Mouse (Mus musculus) left cerebral cortex, postnatal 14 days (tissue): ENCODE measurements around the gene Tnfrsf1b. TPM values are rescaled to one million over a fixed set of nuclear protein-coding genes. Genes with fewer than 3 reads are reported as not detected.

Source experiments
- DNase-seq, 2 experiments: peaks; one replicate each; pipeline ENCODE4 v3.0.0; 2021 to 2022; ENCODE audit warnings: low spot score in 2 of 2, mixed read lengths in 1 of 2
- intact Hi-C: fragments of 180-260 bp; cut with DNase I; formaldehyde crosslinking; loops from one replicate; pipeline ENCODE4 v1.15.1; 2025
- total RNA-seq, 2 experiments: library from RNA; stranded (reverse); gene quantifications; 2 replicates each; pipeline ENCODE4 v1.2.3; 2021

The Tnfrsf1b gene
- total RNA-seq, 2 experiments from 2014 or later: 2.8 to 3.1 TPM

- DNase-seq: no peak
- intact Hi-C loops: no loop called here
Observed at GRCm38 (mm10) chr4:145263583-145263982, 16.9 kb upstream of the Tnfrsf1b start.

DNA sequence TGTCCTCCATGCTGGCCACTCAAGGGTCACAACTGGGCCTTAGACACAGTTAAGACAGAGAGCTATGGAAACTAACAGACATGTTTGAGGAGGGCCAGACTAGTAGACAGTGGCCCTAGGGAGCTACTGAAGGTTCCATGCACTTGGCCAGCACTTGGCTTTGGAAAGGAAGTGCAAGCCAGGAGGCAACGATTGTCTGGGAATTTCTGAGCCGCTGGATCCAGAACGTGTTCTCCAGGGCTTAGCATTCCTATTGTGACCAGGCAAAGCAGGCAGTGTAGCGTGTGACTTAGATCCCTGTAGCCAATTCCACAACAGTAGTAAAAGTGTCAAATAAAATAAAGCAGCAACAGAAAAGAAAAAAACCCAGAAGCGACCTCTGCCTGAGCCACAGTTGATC is 14.1 kb upstream of the Tnfrsf1b start:
- intact Hi-C loops: no loop called here
- DNase-seq: no peak

DNA sequence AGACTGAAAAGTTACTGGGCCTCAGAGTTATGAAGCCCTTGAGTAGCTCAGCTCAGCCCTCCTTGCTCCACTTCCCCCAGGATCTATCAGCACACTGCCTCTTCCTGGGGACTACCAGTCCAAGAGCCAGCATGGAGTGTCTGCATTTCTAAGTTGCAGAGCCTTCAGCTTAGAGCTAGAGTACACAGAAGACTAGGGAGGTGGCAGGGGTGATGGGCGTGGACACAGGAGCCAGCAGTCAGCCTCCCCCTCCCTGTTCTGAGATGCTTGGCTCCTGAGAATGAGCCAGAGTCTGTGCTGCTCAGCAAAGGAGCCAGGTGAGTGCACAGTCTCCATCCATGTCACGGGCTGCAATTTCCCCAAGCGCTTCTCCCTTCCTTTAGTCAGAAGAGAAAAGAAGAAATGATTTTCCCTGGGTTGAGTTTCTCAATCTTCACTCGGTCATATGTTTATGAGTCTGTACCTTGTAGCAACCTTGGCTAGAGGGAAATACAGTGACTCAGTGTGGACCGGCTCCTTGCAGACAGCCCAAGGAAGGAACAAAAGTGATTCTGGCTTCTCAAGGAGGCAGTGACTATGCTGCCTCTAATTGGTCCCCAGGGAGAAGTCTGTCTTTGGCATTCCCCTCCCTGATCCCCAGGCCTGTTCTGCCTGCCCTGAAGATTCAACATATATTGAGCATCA is 11.2 kb upstream of the Tnfrsf1b start:
- intact Hi-C loops: no loop called here
- no peak for DNase-seq

- intact Hi-C loops: no loop called here
- no peak for DNase-seq
Observed at GRCm38 (mm10) chr4:145256144-145256543, 9.5 kb upstream of the Tnfrsf1b start.

DNA sequence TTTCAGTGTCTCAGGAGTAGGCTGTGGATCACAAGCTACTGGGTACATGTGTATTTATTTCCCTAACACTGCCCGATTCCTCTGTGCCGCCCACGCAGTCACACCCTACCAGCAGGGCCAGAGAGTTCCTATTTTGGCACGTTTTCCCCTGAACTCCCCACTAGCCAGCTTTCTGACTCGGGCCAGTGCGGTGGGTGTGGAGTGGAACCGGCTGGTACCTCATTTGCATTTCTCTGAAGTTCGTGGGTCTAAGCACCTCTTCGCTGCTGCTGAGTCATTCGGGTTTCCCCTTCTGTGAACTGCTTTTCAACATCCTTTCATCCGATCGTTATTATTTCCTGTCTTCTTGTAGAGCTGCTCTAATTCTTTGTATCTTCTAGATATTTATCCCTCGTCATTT is 7.7 kb upstream of the Tnfrsf1b start:
- intact Hi-C loops: no loop called here
- DNase-seq: no peak

DNA sequence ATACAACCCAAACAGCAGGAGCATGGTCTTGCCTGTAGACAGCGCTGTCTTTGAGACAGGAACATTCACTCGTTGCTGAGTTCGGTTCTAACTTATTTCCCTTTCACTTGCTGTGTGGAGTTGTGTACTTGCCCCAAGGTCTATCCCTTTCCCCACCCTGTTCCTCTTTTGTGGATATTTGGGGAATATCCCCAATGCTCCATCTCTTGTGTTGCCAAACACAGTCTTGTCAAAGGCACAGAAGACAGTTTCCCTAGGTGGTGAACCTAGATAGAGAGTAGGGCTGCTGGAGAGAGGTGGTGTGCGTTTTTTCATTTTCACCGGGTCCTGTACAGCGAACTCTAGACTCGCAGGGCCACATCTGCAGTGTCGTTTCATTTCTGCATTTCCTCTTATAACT is 5.9 kb upstream of the Tnfrsf1b start:
- intact Hi-C loops: no loop called here
- no peak for DNase-seq

DNA sequence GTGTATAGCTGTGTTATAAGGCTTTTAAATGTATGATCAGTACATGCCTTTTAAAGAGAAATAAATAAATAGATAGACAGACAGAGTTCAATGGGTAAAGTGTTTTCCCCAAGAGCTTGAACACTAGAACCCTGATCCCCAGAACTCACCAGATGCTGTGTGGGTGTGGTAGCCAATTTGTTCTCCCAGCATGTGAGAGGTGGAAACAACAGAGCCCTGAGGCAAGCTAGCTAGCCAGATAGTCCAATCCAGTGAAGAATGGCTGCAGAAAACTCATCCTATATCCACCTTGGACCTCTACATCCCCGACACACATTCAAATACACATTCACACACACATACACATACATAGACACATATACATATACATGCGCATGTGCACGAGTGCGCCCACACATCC is 4.9 kb upstream of the Tnfrsf1b start:
- no peak for DNase-seq
- intact Hi-C loops: no loop called here

GRCm38 (mm10) chr4:145250002-145250401 is 3.3 kb upstream of the Tnfrsf1b start:
- DNase-seq: no peak

GRCm38 (mm10) chr4:145247556-145247955 is 886 bp upstream of the Tnfrsf1b start:
- intact Hi-C loops: no loop called here
- DNase-seq: no peak

More at GRCm38 (mm10) chr4:145250002-145250401, 3.3 kb upstream of the Tnfrsf1b start:
- intact Hi-C loops: no loop called here

GRCm38 (mm10) chr4:145245581-145245980 is 1.1 kb downstream of the Tnfrsf1b start:
- no peak for DNase-seq
- intact Hi-C loops: no loop called here

- no peak for DNase-seq
- intact Hi-C loops: no loop called here
Observed at GRCm38 (mm10) chr4:145244676-145245075, 2.0 kb downstream of the Tnfrsf1b start.

- DNase-seq: no peak
- intact Hi-C loops: no loop called here
Observed at GRCm38 (mm10) chr4:145242719-145243350, 3.8 kb downstream of the Tnfrsf1b start.

GRCm38 (mm10) chr4:145240723-145241231 is 5.9 kb downstream of the Tnfrsf1b start:
- peak in 1 of 2 experiments; percentile 28 for DNase-seq
- intact Hi-C loops: no loop called here

DNA sequence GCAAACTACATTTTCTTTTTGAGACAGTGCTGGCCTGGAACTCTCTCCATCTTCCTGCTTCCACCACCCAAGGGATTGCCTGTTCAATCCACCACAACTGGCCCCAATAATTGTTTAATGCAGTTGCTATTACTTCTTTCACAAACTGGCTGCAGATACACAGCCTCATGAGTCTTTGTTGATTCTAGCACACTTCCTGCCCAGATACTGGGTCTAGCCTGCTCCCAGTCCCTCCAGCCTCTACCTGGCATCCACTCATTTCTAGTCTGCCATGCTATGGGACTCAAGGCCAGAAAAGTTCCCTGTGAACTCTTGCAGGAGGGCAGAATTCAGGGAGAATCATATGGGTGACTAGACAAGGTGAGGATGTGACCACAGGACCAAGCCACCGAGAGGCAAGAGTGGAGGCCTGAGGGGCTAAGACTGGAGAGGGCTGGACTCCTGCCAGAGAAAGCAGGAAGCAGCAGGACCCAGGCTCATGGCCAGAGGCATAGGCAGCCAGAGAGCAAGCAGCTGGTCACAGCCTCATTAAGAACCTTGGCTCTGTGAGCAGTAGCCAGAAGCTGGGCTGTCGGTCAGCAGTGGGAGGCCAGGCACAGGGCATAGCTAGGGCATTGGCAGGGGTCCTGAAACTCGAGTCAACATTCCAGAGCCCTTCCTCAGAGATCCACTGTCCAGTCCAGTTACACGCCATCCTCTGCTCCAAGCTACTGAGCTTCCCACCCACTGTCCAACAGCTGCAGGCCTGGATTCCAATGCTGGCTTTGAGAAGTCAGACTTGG is 7.4 kb downstream of the Tnfrsf1b start:
- DNase-seq: peak; percentile 55 to 58
- intact Hi-C loops: no loop called here

GRCm38 (mm10) chr4:145236027-145236426 is 10.6 kb downstream of the Tnfrsf1b start:
- intact Hi-C loops: no loop called here
- no peak for DNase-seq

DNA sequence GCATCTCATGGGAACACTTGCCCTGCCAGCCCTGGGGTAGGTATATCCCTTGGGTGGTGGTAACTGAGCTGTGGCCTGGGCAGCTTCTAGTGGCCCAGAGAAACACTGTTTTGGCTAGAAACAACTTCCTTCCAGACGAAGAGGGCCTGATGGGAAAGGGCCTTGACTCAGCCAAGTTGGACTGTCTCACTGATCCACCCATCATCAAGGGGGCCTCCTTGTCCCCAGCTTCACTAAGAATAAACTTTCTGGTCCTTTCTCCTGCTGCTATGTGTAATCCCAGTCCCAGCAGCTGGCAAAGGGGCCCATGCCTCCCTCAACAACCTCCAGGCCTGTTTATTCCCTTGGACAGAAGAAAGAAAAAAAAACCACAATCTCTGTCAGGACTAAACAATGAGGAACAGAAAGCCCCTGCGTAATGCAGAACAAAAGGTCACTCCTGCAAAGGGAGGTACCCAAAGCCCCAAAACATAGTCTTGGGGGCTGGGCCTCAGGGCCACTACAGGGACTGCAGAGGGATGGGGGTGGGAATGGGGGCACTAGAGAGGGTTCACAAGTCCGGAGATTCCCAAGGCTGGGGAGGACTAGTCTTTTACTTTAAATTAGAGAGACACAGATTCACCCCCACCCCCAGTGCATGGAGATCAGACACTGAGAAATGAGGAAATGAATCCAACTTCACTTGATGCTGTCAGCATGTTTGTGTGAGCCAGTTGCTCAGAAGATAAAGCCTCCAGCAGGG is 13.0 kb downstream of the Tnfrsf1b start:
- DNase-seq: no peak
- intact Hi-C loops: no loop called here

DNA sequence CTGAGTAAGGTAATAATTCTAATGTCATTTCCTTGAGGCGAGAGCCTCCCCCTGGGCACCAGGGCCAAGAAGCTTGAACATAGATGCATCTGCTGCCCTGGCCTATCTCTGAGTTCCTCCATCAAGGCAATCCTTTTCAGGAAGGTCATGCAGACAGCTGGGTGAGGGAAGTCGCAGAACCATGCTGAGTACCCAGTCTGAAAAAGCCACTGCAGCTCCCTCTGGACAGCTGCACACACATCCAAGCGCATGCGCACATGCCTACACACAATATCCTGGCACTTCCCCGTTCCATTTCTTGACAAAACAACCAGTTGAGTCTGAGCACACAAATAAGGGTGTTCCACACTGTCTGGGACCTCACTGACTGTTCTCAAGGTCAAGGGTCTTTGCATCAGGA is 14.9 kb downstream of the Tnfrsf1b start:
- DNase-seq: no peak
- intact Hi-C loops: no loop called here

DNA sequence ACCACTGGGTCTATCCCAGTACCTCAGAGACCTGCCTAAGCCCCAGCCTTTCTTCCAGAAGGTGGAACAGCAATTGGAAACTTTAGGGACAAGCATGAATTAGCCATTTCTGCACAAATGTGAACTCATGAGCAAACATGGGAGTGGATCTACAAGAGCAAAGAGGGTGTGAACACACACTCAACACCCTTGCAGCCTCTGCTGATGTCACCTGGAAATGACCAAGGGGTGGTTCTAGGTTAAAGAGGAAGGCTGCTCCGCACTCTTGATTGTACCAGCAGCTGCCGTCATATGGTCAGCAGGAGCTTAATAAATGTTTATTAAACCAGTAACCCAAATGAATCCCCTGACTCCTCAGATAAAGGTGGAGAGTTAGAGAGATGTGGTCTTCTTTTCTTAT is 16.0 kb downstream of the Tnfrsf1b start:
- DNase-seq: no peak
- intact Hi-C loops: no loop called here

GRCm38 (mm10) chr4:145229524-145230163 is 17.0 kb downstream of the Tnfrsf1b start:
- no peak for DNase-seq
- intact Hi-C loops: no loop called here
